Mouse (Mus musculus) gastrocnemius, postnatal 10 days (tissue): ENCODE data around the gene Fat3. TPM values are rescaled to one million over a fixed set of nuclear protein-coding genes. Genes with fewer than 3 reads are reported as not detected.

ENCODE experiments used
- DNase-seq: peaks from one replicate; pipeline ENCODE4 v3.0.0; 2021; ENCODE audit warnings: mixed read lengths
- total RNA-seq, 2 experiments: library from RNA; stranded (reverse); gene quantifications; 2 replicates each; pipeline ENCODE4 v1.2.3; 2021

Gene Fat3
- total RNA-seq, 2 experiments from 2014 or later: 2.5 to 4.5 TPM

DNA sequence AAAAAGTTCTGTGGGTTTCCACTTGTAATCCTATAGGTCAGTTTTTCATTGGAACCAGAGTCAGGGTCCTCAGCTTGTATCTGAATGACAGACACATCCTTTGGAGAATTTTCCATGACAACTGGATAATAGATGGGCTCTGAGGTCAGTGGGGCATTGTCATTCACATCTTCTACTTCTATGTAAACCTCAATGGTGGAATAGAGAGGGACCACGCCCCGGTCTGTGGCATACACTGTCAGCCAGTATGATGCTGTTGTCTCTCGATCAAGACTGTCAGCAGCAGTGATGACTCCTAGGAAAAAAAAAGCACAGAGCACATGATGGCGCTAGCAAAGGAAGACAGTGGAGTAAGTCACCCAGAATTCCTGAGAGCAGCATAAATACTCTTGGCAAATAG is 254.3 kb downstream of the Fat3 start:
- no peak for DNase-seq

DNA sequence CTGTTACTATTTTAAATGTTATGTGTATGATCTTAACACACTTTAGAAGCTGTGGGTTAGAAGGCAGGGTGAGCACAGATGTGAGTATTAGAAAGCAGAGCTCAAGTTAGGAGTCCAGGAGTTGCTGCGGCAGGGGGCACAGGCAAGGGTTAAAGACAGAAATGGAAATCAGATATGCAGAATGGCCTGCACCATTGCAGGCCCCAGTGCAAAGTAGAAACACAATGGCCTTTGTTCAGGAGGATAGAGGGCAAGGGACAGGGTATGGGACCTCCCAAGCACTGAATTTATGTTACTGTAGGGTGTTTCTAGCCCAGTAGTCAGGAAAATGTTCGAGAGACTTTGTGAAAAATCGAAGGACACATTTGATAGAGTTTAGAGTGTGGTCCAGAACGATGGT is 269.5 kb downstream of the Fat3 start:
- no peak for DNase-seq

DNA sequence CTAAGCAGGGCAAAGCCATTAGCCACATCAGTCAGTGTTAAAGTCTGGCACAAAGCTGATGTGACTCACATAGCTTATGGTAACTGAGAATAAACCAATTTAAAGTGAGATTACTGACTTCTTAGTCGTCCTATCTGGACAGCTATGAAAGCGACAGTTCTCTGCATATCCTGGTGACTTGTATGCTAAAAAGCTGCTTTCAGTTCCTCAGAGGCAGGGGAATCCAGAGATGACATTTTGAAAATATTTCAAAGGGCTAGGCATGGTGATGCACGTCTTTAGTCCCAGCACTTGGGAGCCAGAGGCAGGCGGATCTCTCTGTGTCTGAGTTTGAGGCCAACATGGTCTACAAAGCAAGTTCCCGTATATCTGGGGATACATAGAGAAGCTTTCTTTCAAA is 272.2 kb downstream of the Fat3 start:
- no peak for DNase-seq

DNA sequence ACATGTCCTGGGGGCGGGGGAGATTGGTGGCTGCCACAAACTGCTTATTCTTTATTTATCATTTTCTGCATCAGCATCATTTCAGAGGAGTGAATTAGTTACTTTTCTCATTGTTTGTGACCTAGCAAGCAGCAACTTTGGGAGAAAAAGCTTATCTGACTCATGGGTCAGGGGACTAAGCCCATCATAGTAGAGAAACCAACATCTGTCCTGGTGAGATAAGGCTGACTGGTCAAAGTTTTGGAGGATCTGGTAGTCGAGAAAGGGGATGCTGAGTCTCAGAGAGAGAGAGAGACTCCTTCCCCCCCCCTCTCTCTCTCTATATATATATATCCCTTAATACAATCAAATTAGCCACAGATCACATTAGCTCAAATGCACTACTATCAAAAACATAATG is 273.7 kb downstream of the Fat3 start:
- no peak for DNase-seq

DNA sequence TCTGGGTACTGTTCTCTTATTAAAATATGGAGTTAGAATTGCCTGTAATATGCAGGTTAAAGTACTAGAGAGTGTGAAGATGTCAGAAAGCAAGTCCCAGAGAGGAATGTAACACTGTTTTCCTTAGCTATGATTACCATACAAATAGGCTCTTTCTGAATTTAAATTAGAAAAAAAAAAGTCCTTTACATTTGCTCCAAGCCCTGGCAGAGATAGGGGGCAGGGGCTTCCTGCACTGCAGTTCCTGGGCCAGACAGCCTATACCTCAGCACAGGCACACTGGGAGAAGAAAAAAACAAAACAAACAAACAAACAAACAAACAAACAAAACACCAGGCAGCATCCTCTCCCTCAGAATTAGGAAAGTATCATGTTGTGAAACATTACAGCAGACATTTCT is 274.5 kb downstream of the Fat3 start:
- DNase-seq: no peak

DNA sequence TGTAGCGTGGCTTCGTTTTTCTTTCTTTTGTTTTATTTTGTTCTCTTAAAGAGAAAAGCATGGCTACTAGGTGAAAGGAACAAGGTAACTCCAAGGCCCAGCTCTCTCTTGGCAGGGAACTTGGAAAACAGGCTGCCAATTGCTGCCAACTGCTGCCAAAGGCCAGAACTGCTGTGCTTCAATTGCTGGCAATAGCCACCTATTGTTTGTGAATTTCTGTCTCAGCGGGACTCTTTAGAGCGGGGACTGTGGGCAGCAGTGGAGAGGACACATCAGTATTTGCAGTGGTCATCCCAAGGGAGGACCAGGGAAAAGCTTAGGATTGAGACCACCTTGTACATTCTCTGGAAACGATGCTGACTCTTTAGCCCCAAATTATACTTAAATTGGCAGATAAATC is 279.2 kb downstream of the Fat3 start:
- DNase-seq: peak; percentile 21

DNA sequence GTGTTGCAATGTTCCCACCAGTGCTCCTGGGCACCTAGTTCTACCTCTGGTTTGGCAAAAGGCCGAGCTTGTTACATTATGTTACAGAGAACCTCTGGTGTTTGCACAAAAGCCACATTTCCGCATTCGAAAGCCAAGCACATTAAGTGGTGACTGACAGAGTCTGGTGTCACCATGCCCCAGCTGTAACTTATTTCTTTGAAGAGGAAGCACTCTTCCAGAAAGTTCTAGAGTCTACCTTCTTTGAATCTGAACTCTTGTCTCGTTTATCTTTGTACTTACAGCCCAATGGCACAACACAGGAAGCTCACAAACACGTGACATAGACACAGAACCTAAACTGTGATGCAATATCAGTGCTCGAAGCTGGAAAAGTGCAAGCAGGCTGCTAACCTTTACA is 284.9 kb downstream of the Fat3 start:
- no peak for DNase-seq

DNA sequence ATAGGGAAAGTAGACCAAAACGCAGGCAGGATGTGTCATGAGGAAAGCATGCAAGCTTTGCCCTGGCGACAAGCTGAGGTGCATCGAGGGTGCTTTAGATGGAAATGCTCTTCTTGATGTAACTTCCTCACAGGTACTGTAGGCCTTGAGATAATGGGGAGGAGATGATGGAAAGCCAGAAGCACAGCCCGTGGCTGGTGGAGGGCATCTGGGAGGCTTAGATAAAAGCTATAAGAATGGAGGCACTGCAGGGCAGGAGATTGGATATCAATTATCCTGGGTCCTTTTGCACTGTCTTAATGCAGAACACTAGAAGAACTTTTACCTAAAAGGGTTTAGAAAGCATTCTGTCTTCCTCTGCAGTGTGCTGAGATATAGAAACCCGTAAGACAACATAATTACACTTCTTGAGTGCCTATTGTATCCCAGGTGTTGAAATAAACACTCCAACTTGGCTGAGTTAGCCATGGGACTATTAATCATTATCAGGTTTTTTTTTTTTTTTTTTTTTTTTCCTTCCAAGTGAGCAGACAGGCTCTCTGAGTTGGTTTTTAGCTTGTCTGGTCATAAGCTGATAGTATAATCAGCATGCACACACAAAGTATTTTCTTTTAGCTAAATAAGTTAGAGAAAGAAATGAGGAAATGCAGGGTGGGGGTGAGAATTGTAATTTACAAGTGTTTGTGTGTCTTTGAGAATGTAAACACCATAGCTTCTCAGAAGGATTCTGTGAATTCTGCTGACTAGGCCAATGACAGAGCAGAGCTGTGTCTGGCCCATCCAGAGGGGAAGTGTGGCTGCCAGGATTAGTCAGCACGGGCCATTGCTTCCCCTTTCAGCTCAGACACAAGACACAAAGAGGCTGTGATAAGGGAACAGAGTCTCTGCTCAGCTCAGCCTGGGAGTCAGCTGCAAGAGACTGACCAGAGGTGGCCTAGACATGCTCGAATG is 286.1 kb downstream of the Fat3 start:
- peak; percentile 15 for DNase-seq

DNA sequence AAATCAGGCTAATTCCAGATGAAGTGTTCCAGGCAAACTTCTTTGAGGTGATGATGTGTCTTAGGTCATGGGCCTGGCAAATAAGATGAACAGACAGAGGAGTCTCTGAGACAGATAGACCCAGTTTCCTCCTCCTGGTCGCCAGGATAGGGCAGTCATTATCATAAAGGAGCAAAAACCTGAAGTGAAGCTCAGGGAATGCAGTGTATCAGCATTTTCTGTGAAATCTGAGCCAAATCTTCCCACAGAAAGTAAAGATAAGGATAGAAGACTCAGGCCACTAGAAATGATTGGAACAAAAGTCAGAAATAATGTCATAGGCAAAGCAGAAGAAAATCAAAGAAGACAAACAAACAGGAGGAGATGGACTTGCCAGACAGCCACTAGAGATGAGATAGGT is 287.8 kb downstream of the Fat3 start:
- DNase-seq: no peak

DNA sequence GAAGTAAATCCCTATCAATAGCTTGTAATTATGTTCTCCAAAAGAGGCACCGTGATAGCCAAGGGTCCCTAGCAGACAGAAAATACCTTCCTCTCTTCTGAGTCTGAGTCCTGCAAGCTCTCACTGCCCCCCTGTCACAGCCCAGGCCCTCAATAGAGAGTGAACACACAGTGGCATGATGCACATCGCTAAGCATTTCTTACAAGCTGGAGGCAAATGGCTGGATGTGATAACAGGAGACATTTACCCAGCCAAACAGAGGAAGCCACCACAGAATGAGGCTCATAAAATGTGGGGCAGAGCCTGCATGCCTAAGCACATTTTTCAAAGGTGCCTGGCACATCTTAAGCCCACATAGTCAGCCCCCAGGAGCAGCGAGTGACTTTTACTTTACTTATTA is 288.5 kb downstream of the Fat3 start:
- no peak for DNase-seq

DNA sequence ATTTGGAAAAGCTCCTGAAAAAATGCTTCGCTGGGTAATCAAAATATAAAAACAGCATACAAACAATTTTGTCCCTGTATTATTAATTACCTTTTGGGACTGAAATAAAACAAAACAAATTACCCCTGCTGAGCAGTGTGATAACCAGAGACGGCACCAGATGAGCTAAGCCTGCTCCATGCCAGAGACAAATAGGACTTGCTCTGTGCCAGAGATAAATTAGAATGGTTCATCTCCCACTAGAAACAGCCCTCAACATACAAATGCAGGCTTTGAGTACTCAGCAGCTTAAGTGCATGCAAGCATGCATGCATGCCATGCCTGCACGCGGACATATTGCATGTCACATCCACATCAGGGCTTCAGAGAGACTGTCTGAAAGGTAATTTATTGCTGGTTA is 288.9 kb downstream of the Fat3 start:
- DNase-seq: no peak

DNA sequence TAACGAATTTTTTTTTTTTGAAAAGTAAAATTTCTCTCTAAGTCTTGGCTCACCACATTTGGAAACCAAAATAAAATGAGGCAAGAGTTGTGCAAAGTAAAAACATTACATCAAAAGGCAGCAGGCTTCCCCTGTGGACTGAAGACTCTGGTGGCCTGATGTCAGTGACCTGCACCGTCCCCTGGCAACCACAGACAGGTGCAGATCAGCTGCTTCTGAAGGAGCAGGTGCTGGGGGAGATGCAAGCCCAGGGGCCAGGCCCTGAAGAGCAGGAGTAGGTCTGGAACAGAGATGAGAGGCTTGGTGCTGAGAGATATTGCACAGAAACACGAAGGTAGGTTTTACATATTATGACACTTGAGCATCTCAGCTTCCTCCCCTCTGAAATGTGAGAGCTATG is 289.6 kb downstream of the Fat3 start:
- no peak for DNase-seq

DNA sequence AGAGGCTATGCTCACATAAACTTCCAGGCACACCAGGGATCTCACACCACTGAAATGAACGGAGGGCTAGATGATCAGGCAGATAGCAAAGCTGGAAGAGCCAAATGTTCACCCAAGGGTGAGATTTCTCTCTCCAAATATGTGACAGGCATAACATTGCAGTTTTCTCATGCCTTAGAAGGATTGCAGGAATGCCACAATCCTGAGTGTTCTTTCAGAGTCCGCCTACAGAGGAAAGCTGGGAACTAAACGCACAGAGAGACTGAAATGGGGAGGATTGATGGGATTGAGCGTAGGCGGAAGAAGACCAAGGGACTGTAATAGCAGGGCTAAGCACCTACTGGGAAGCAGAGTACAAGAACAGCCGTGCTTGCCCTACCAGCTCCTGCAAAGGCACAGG is 298.8 kb downstream of the Fat3 start:
- DNase-seq: no peak

DNA sequence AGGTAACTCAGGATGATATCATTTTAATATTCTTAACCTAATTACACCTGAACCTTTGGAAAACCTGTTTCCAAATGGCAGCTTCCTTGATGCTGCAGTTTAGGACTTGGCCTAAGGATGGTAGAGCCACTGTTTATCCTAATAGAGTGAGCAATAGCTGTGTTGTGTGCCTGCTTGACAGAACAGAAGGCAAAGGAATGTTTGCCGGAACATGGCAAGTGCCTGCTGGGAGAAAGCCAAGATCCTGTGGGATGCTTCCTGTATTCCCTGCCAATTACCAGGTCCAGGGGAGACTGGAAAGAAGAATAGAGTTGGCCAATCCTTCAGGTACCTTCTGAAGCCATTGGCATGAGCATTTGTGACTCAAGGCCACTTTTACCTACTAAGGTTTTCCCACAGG is 300.1 kb downstream of the Fat3 start:
- DNase-seq: no peak

DNA sequence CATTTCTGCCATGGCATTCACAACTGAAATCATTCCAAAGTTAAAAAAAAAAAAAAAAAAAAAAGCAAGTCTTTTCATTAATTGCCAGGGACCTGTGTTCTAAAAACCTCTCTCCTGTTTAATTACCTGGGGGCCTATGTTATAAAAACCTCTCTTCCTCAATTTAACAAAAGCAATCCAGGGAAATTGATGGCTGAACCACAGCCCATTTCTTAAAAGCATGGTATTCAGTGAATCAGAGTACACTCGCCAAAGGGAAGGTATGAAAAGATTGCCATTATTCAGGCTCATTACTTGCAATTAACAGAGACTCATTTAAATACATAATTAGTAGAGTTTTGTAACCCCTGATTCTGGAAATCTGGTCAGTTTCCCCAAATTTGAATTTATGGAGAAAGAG is 314.6 kb downstream of the Fat3 start:
- no peak for DNase-seq

DNA sequence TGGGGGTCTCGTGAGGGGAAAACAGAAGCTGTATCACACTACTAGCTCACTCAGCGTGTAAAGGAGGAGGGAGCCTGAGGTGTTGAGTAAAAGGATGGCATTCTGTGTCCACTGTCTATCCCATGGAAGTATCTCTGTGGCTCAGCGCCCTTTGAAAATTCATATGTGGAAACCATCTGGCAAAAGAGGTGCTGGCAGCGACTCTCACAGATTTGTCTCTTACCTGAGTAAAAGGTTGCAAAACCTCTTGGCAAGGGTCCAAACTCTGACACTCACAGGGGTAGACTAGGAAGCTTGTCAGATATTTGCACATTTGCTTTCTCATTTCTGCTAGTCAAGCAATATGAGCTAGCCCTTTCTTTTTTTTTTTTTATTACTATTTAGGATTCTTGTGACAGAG is 331.8 kb downstream of the Fat3 start:
- DNase-seq: no peak

DNA sequence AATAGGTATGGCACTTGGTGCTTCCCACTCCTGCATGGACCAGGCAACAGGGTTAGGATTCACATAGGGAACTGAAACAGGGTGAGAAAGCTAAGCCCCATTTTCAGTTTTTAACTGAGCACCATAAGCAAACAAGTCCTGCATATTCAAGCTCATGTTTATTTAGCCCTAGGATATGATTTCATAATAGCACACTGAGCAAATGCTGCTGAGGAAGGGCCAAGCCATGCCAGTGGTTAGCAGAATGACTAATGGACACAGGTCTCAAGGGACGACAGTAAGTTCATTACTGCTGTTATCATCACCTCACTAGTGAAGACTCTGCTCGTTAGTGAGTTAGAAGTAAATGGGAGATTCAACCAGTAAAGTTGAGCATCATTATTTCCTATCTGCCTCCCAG is 333.0 kb downstream of the Fat3 start:
- no peak for DNase-seq

DNA sequence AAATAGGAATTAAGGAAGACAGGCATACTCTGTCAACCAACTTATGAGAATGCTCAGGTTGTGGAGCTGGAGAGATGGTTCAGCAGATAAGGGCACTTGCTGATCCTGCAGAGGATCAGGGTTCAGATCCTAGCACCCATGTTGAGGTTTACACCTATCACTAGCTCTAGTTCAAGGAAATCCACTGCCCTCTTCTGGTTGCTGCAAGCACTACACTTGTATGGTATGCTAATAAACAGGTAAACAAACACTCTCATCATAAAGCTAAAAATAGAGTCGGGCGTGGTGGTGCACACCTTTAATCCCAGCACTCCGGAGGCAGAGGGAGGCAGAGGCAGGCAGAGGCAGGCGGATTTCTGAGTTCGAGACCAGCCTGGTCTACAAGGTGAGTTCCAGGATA is 341.7 kb downstream of the Fat3 start:
- DNase-seq: no peak

DNA sequence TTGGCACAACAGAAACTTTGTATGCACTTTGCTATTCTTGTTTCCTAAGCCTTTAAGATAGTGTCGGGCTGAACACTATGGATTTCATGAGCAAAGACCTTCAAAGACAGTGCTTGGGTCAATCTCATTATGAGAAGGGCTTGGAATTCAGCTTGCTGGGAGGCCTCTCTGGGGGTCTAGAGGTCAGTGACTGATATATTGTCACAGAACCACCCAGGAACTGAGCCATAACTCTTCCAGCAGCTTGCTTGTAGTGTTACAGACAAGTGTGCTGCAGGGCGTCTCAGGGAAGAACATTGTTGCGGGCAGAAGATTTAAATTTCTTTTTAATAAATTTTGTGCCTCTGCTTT is 347.5 kb downstream of the Fat3 start:
- DNase-seq: no peak

DNA sequence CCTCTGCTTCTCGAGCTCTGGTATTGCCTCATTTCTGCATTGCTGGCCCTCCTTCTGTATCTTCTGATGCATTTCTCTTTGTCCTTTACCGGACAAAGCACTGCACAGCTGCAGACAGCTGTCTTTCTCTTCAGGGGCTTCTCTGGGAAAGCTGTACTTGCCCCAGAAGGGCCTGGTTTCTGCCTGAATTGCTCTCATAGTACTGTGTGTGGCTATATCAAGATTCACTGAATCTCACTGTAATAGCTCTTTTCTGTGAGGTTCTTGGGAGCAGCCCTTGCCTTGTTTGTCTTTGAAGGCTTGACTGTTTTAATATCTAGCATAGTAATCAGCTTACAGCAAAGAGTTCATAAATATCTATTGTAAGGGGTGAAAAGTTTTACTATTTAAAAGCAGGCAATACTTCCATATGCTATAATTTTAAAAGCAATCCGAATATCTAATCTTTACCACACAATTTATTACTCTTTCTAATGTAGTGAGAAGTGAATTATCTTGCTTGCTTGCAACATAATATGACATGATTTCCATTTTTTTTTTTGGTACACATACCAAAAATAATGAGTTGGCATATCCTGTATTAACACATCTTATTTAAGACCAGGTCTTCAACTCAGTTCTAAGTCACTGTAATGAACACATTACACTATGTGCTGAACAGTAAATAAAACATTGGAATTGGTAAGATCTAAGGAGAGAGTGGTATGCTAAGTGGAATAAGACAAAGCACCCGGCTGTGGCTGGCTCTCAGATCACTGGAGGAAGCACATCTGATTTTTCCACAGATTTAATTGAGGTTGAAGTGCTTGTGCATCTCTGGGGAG is 348.1 kb downstream of the Fat3 start:
- no peak for DNase-seq

DNA sequence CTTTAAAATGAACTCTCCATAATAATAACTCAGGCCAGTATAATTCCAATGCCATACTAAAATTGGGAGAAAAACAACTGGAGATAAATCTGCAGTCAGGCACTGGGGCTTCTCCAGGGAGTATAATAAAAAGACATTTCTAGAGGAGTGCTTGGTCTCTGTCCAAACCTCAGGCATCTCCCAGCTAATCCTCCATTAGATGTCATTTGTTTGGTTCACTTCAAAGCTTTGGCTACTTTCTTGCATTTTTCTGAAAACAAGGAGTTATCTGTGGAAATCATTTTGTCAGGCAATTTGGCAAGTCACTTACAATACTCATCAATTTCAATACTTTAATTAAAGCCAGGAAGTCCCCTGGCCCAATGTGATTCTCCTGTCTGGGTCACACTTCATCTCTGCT is 351.0 kb downstream of the Fat3 start:
- no peak for DNase-seq

DNA sequence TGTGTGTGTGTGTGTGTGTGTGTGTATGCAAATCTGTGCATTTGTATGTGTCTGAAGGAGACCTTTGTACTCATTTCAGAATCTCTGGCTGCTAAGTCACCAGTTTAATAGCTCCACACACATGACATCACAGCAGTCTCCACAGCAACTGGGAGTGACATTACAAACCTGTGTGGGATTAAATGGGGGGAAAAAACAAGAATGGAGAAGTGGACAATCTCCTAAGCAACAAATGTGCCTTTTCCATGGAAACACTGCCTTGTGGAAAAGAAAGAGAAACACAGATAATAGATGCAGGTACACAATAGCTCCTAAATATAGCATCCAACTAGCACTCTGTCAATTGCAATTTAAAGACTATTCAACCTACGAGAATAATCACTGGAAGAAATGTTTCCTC is 353.4 kb downstream of the Fat3 start:
- DNase-seq: no peak

DNA sequence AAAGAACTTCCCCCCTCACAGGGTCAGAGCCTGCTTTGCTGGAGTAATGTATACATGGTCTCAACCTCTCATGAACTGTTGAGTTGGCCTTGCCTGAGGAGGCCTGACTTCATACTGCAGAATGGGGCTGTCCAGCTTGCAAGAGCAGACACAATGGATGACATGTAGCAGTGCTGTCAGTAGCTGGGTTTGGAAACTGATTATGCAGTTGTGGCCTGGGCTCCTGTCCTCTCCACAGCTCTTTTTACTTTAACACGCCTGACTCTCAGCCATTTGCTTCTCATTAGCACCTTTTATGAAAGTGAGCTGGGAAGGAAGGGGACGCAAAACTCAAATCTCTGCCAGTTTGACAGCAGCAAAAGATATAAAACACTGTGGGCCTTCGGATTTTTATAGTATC is 356.4 kb downstream of the Fat3 start:
- no peak for DNase-seq

DNA sequence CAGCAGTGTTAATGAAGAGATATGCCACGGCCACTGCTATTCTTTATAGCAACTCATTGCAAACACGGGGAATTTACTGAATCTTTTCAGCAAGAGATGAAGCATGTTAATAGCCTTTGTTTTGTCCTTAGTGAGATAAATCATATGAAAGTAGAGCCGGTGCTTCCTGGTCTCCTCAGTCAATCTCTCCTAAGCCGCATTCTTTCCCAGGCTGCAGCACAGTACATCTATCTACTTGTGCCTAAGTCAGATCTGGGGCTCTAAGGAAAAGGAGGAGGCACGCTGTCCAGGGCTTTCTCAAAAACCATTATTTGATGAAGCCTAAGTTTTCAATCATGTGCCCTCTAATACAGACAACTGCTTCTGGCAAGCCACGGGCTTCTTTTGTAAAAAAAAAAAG is 361.8 kb downstream of the Fat3 start:
- no peak for DNase-seq
